Mouse (Mus musculus) limb, embryonic 11.5 days (tissue): ENCODE measurements around the gene Gtdc1. TPM values are rescaled to one million over a fixed set of nuclear protein-coding genes. Genes with fewer than 3 reads are reported as not detected.

Experiments used
- ATAC-seq: fragments of 200-750 bp; cut with Nextera tagmentation; 2 replicates; pipeline ENCODE4 v1.8.0; 2017; ENCODE audit warnings: low read depth; ENCODE audit not compliant: insufficient number of reproducible peaks, low FRiP score, low TSS enrichment
- DNase-seq: peaks from one replicate; pipeline ENCODE4 v3.0.0-alpha.2; 2015; ENCODE audit warnings: low spot score
- H3K27ac ChIP-seq: fragments of 300-500 bp; sonication (generic); replicated peaks from 2 replicates; pipeline ENCODE4 v1.5.1; 2014; ENCODE audit warnings: low read depth, mild to moderate bottlenecking, low read length
- H3K27me3 ChIP-seq: fragments of 300-500 bp; sonication (generic); 2 replicates; pipeline ENCODE4 v1.6.1; 2014; ENCODE audit warnings: mild to moderate bottlenecking, low read length, mixed read lengths; ENCODE audit not compliant: control insufficient read depth, insufficient read depth
- H3K36me3 ChIP-seq: fragments of 300-500 bp; sonication (generic); 2 replicates; pipeline ENCODE4 v1.6.1; 2014; ENCODE audit warnings: mild to moderate bottlenecking, low read length, moderate library complexity, mixed read lengths; ENCODE audit not compliant: control insufficient read depth, insufficient read depth
- H3K4me1 ChIP-seq: fragments of 300-500 bp; sonication (generic); 2 replicates; pipeline ENCODE4 v1.6.1; 2014; ENCODE audit warnings: low read length, mixed read lengths; ENCODE audit not compliant: control insufficient read depth, insufficient read depth
- H3K4me2 ChIP-seq: fragments of 300-500 bp; sonication (generic); 2 replicates; pipeline ENCODE4 v1.6.1; 2014; ENCODE audit warnings: low read depth, mild to moderate bottlenecking, moderate library complexity; ENCODE audit not compliant: severe bottlenecking
- H3K4me3 ChIP-seq: fragments of 300-500 bp; sonication (generic); 2 replicates; pipeline ENCODE4 v1.5.1; 2014; ENCODE audit warnings: low read depth, low read length
- H3K9ac ChIP-seq: fragments of 300-500 bp; sonication (generic); 2 replicates; pipeline ENCODE4 v1.6.1; 2014; ENCODE audit warnings: mild to moderate bottlenecking, low read length
- H3K9me3 ChIP-seq: fragments of 300-500 bp; sonication (generic); 2 replicates; pipeline ENCODE4 v1.6.1; 2016; ENCODE audit warnings: low read length; ENCODE audit not compliant: control insufficient read depth
- WGBS: fragments of 180-500 bp; shearing (Covaris S2); extraction: QIAGEN DNeasy Blood & Tissue Kit; methylation state at CpG from one replicate; pipeline ENCODE4 v1.1.7; 2014; 5-methylcytosine and 5-hydroxymethylcytosine counted together
- polyA plus RNA-seq: library from polyadenylated mRNA; unstranded; fragments of >200 nt; fragmentation: Nextera tagmentation; extraction: Ambion mirVana; gene quantifications from 2 replicates; pipeline ENCODE4 v1.2.1, GENCODE M21; 2014

The Gtdc1 gene
- polyA plus RNA-seq, 1 experiment from 2014 or later: 9.7 TPM

GRCm38 (mm10) chr2:44584061-44584460, 343.4 kb downstream of the Gtdc1 start:
- Histone ChIP-seq H3K4me3 (no peak overlapping the region), H3K27me3 (no peaks in the 10 kb centered on the region), H3K4me2 (no peak overlapping the region), H3K4me1 (no peaks in the 10 kb centered on the region), H3K36me3 (no peaks in the 10 kb centered on the region), H3K9ac (no peak overlapping the region), H3K9me3 (no peaks in the 10 kb centered on the region), H3K27ac (no peak overlapping the region)
- no peak for DNase-seq
- ATAC-seq: no peak

- H3K27me3 ChIP-seq: no peaks in the 10 kb centered on the region
- no peak overlapping the region for H3K27ac ChIP-seq
- no peaks in the 10 kb centered on the region for H3K9me3 ChIP-seq
- no peaks in the 10 kb centered on the region for H3K4me1 ChIP-seq
- no peak overlapping the region for H3K4me2 ChIP-seq
- no peaks in the 10 kb centered on the region for H3K36me3 ChIP-seq
- no peak for ATAC-seq
- DNase-seq: no peak
- H3K9ac ChIP-seq: no peak overlapping the region
- H3K4me3 ChIP-seq: no peak overlapping the region
Measured at GRCm38 (mm10) chr2:44583491-44583890, 344.0 kb downstream of the Gtdc1 start.

GRCm38 (mm10) chr2:44571810-44572209, 355.6 kb downstream of the Gtdc1 start:
- no peaks in the 10 kb centered on the region for H3K9me3 ChIP-seq
- H3K27ac ChIP-seq: no peak overlapping the region
- no peak for DNase-seq
- H3K4me1 ChIP-seq: no peaks in the 10 kb centered on the region
- ATAC-seq: no peak
- WGBS: 77% methylated on average over 3 of the region's 3 CpGs
- no peaks in the 10 kb centered on the region for H3K36me3 ChIP-seq
- H3K4me2 ChIP-seq: no peak overlapping the region
- no peak overlapping the region for H3K9ac ChIP-seq
- no peaks in the 10 kb centered on the region for H3K27me3 ChIP-seq
- no peak overlapping the region for H3K4me3 ChIP-seq

- H3K4me2 ChIP-seq: no peak overlapping the region
- H3K36me3 ChIP-seq: no peaks in the 10 kb centered on the region
- H3K4me3 ChIP-seq: no peak overlapping the region
- H3K9me3 ChIP-seq: no peaks in the 10 kb centered on the region
- ATAC-seq (no peak), DNase-seq (no peak)
- H3K27ac ChIP-seq: no peak overlapping the region
- H3K4me1 ChIP-seq: no peaks in the 10 kb centered on the region
- no peaks in the 10 kb centered on the region for H3K27me3 ChIP-seq
- WGBS: 66% methylated on average over 9 of the region's 9 CpGs
- no peak overlapping the region for H3K9ac ChIP-seq
Measured at GRCm38 (mm10) chr2:44571156-44571555, 356.3 kb downstream of the Gtdc1 start.

GRCm38 (mm10) chr2:44569140-44569952, 358.1 kb downstream of the Gtdc1 start:
- DNase-seq (no peak), ATAC-seq (no peak)
- H3K9ac ChIP-seq: no peak overlapping the region
- 84% methylated on average over 7 of the region's 7 CpGs for WGBS
- no peaks in the 10 kb centered on the region for H3K27me3 ChIP-seq
- no peaks in the 10 kb centered on the region for H3K9me3 ChIP-seq
- no peaks in the 10 kb centered on the region for H3K36me3 ChIP-seq
- no peak overlapping the region for H3K4me2 ChIP-seq
- no peaks in the 10 kb centered on the region for H3K4me1 ChIP-seq
- no peak overlapping the region for H3K4me3 ChIP-seq
- no peak overlapping the region for H3K27ac ChIP-seq

GRCm38 (mm10) chr2:44564776-44565692, 362.4 kb downstream of the Gtdc1 start:
- H3K4me2 ChIP-seq: no peak overlapping the region
- H3K36me3 ChIP-seq: no peaks in the 10 kb centered on the region
- DNase-seq (no peak), ATAC-seq (no peak)
- 79% methylated on average over 16 of the region's 16 CpGs for WGBS
- H3K27me3 ChIP-seq: no peaks in the 10 kb centered on the region
- no peak overlapping the region for H3K9ac ChIP-seq
- H3K27ac ChIP-seq: no peak overlapping the region
- no peak overlapping the region for H3K4me3 ChIP-seq
- no peaks in the 10 kb centered on the region for H3K9me3 ChIP-seq
- H3K4me1 ChIP-seq: no peaks in the 10 kb centered on the region

- Histone ChIP-seq H3K4me3 (no peak overlapping the region), H3K9me3 (no peaks in the 10 kb centered on the region), H3K4me1 (no peaks in the 10 kb centered on the region; the same call in 1 of the 2 replicates), H3K9ac (no peak overlapping the region), H3K4me2 (no peak overlapping the region), H3K27ac (no peak overlapping the region), H3K27me3 (no peaks in the 10 kb centered on the region), H3K36me3 (no peaks in the 10 kb centered on the region)
- DNase-seq (no peak), ATAC-seq (no peak)
- WGBS: 85% methylated on average over 4 of the region's 4 CpGs
Measured at GRCm38 (mm10) chr2:44561789-44562188, 365.7 kb downstream of the Gtdc1 start.

- 64% methylated on average over 6 of the region's 6 CpGs for WGBS
- H3K36me3 ChIP-seq: no peaks in the 10 kb centered on the region
- no peak overlapping the region for H3K4me3 ChIP-seq
- H3K4me2 ChIP-seq: no peak overlapping the region
- no peaks in the 10 kb centered on the region; the same call in 1 of the 2 replicates for H3K4me1 ChIP-seq
- no peak overlapping the region for H3K9ac ChIP-seq
- 0 out of 2 replicates have a peak, but pooled peaks cover 3% of the 10 kb centered on the region for H3K27me3 ChIP-seq
- no peaks in the 10 kb centered on the region for H3K9me3 ChIP-seq
- no peak overlapping the region for H3K27ac ChIP-seq
- ATAC-seq (no peak), DNase-seq (no peak)
Measured at GRCm38 (mm10) chr2:44559242-44559944, 368.1 kb downstream of the Gtdc1 start.
